Mouse (Mus musculus) right cerebral cortex, postnatal 4 days (tissue): ENCODE measurements around the gene Mfsd6.
"Not testable (repeated sequence)": the region's sequence is repeated elsewhere in the genome, so short reads cannot be mapped to it uniquely, and the experiment has no call there.

Experiments used
- DNase-seq: peaks from one replicate; pipeline ENCODE4 v3.0.0-alpha.2; 2022

Mfsd6 gene

DNA sequence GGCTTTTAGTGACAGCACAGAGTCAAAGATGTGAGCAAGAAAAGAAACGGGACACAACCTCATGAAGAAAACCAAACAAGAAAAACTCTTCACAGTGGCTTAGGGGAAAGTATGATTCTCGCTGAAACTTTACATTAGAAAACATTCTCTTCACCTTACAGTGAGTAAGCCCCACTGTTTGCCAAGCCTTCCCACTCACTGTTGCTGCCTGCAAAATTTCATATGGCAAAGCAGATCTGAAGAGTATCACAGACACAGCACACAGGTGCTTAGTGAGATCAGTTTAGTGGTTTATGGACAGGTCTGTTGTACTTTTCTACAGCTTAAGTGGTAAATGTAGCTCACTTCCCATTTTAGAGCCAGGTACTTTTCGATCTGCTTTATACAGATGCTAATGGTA, 20.2 kb downstream of the Mfsd6 start:
- DNase-seq: no peak

DNA sequence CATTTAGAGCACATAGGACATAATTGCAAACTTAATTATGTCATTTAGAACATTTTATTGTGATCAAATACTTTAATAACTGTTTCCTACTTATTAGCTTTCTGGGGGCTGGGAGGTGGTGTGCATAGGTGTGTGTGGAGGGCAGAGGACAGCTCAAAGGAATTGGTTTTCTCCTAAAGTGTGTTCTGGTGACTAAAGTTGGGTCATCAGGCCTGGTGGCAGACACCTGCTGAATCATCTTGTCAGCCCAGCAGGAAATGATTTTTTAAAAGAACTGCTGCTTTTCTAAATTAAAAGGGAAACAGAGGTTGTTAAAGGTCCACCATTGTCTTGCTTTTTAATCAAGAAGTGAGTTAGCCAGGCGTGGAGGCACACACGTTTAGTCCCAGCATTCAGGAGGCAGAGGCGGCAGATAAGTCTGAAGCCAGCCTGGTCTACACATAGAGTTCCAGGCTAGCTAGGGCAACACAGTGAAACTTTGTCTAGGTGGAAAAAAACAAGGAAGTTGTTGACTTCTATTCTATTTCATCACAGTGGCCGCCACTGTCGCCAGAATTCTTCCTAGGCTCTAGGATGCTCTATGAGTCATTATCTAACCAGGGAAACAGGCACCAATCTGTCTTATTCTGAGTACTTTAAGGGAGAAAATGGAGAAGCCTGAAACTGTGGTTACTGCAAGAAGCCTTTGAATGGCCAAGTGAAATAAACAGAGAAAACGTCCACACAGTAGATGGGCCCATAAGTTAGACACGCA, 24.3 kb downstream of the Mfsd6 start:
- DNase-seq: no peak

DNA sequence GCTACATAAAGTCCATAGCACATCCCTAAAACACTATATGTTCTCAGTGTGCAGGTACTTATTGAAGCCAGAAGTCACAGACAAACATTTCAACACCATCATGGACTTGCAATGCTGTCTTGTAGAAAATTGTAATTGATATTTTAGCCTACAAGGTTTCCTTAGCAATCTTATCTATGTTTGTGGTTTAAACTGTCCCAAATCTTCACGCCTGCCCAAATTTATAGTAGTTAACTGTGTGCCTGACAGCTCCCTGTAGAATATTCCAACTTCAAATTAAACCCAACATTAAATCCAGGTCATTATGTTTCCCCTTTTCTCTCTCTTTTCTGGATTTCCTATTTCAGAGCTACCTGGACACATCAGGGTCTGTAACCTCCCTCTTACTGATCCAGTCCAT, 25.3 kb downstream of the Mfsd6 start:
- no peak for DNase-seq

DNA sequence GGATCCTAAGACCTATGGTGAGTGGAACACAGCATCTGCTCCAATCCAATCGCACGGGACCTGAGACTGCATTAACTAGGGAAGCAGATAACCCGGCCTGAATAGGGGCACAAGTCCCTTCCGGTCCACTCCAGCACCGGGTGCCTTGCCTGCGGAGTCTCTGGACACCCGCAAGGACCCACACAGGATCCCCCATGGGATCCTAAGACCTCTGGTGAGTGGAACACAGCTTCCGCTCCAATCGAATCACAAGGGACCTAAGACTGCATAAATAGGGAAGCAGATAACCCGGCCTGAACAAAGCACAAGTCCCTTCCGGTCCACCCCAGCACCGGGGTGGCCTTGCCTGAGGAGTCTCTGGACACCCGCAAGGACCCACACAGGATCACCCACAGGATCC, 32.8 kb downstream of the Mfsd6 start:
- not testable (repeated sequence) for DNase-seq

DNA sequence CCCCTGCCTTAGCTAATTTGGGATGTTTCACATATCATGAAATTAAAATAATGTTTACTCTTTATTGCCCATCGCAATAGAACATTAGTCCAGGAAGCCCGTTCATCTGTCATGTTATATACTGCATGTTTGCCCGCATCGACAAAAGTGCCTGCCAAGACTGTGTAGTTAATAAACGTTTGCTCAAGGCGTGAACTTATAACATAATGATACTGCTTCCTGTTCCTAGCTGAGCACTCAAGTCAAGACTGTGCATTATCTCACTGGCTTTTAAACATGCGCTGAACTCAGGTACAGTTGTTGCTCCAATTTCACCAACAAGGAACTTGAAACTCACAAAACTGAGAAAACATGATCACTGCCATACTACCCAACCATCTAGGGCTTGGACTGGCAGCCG, 39.6 kb downstream of the Mfsd6 start:
- DNase-seq: no peak

GRCm38 (mm10) chr1:52683550-52683949, 43.7 kb downstream of the Mfsd6 start:
- no peak for DNase-seq

- no peak for DNase-seq
These were observed 50.6 kb downstream of the Mfsd6 start for GRCm38 (mm10) chr1:52676621-52677020.

- no peak for DNase-seq
These were observed 51.4 kb downstream of the Mfsd6 start for GRCm38 (mm10) chr1:52675561-52676551.

DNA sequence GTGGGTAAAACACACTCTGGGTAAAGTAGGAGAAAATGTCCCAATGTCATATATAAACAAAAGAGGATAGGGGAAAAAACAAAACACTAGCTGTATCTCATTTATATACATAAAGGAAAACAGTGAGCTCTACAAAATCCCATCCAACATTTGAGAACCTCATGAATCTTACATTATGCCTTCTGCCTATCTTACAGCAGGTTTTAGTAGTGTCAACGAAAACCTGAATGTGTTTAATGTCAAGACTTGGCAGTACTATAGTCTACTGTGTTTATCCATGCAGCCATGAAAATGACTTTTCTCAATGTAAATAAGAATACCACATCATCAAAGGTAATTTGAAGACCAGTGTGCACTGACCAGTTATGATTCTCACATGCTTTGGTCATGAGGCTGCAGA, 57.3 kb downstream of the Mfsd6 start:
- no peak for DNase-seq

DNA sequence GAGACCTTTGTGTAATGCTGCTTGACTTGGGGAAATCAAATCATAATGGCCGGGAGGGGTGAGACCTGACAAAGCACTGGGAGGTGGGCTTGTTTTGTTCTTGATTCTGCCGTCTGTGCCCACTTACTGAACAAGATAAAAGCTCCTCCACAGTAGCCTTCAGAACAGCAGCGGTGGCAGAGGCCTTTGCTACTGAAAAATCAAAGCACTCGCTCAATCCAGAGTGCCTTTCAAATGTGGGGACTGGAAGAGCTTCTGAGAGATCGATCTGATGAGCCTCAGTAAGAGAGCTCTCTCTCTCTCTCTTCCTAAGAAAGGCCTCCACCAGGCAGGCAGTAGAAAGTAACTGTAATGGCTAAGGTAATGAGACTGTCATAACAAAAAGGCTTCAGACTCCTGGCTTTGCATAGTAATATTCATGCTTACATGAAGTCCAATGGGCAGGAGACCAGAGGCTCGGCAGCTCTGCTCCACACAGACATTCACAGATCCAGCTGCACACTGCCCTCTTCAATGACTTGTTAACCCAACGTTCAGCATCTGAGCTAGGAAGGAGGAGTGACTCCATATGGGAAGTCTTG, 58.4 kb downstream of the Mfsd6 start:
- no peak for DNase-seq

GRCm38 (mm10) chr1:52663228-52663627, 64.0 kb downstream of the Mfsd6 start:
- no peak for DNase-seq

DNA sequence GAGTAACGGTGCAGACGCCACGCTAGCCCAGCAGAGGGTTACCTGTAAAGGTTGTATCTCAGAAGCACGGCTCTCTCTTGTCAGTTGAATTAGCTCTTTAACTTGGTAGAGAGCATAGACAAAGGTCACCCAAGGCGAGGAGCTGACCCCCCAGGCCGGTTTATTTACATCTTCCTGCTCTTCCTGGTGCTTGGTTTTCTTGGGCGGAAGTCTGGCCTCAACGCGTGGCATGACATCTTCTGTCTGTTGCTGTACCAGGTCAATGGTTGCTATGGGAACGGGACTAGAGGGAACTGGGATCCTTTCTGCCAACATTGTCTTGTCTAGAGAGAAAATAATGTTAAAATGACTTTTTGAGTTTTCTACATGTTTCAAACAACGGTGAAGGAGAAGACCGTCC, 66.5 kb downstream of the Mfsd6 start:
- no peak for DNase-seq

DNA sequence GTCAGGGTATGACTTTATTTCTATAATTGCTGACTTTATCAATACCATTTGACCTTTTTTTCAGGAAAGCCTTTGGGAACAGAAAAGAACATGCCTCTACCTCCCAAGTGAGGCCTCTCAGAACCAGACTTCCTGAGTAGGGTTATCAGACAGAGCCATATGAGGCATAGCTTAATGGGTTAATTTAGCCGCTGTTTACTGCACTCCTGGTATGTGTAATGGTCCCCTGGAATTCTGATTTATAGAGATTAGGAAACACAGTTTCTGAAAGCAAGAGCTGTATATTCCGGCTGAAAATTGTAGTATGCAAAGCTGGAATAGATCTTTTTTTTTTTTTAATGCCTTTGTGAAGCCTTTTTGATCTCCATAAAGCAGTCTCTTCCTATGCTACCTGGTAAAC, 67.0 kb downstream of the Mfsd6 start:
- DNase-seq: no peak

- DNase-seq: no peak
These were observed 69.1 kb downstream of the Mfsd6 start for GRCm38 (mm10) chr1:52658160-52658559.

DNA sequence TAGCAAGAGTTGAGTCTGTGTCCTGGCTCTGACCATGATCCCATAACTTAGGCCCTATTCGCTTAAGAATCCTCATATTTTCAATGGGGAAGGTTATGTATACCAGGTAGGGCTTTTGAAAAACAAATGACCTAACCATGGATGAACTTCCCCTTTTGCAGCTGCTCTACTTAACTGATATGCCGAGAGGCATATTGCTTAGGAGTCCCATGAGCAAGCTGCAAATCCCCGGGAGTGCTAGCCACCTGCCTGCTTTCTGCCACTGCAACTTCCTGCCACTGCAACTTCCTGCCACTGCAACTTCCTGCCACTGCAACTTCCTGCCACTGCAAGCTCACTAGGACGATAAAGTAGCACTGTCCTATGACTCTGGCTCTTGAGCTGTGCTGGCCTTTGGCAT, 72.1 kb downstream of the Mfsd6 start:
- no peak for DNase-seq

DNA sequence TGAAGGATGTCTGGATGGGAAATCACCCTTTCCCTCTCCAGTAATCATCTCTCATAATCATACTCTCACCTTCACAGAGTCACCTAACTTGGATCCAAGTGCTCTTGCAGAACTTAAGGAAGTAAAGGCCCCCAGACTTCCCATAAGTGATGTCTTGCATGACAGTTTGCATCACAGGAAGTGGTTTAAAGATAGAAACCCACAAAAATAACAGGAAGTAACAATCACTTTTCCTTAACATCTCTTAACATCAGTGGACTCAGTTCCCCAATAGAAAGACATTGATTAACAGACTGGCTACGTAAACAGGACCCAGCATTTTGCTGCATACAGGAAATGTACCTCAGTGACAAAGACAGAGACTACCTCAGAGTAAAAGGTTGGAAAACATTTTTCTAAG, 73.9 kb downstream of the Mfsd6 start:
- DNase-seq: no peak

DNA sequence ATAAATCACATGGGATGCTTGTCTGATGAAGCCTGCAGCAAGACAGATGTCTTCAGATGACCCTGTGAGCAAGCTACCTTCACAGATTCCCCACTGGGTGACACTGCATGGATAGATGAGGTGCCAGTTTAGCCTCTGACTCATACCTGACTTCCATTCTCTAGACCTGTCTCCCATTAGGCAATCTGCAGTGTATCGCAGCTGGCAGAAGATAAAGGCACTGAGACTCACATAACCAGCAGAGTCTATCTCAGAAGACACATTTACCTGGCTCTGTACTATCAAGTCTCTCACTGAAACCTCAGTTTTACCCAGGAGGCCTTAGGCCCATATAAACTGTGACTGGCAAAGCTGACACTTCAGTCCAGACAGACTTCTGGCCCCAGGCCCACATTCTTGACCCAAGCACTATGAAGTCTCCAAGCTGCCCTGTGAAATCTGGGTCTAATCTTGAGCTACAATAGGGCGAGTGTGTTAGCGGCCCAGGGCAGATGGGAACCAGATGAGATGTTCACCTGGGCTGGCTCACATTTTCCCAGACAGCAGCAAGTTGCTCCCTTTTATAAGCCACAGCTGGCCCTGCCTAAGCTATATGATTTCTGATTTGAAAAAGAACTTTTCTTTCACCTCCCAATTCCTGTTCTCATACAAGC, 74.5 kb downstream of the Mfsd6 start:
- DNase-seq: no peak

DNA sequence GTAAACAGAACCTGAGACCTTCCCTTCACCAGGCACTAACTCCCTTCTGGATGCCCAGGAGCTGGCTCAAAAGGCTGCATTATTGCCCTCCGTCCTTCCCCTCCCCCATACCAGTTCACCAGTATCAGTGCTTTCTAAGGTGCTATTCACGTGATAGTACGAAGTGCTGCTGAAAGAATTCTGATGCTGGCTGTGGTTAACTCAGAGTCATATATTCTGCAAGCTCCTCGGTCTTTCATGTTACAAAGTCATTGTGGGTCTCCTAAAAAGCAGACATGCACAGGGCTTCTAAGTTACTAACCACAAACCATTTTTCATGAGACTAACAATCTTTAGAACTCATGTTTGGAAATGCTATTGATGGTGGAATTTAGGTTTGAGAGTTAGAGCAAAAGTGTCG, 77.2 kb downstream of the Mfsd6 start:
- no peak for DNase-seq

- peak; percentile 71 for DNase-seq
These were observed 78.9 kb downstream of the Mfsd6 start for GRCm38 (mm10) chr1:52648153-52649027.

DNA sequence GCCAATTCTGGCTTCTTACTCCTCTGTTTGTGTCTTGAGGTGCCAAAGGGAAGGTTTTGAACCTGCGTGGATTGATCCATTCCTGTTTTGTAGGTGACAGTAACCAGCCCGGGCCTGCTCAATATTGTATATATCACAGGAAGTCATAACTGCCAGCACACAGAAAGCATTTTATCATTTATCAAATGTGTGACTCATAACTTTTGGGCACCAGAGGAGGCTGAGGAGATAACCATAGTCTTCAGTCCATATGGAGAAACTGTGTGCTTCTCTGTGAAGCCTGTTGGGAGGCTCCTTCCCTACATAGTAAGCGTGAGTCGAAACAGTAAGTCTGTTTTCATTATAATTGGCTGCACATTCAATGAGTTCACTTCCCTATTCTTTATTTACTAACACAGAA, 86.5 kb downstream of the Mfsd6 start:
- no peak for DNase-seq

GRCm38 (mm10) chr1:52640266-52640665, 87.0 kb downstream of the Mfsd6 start:
- no peak for DNase-seq

DNA sequence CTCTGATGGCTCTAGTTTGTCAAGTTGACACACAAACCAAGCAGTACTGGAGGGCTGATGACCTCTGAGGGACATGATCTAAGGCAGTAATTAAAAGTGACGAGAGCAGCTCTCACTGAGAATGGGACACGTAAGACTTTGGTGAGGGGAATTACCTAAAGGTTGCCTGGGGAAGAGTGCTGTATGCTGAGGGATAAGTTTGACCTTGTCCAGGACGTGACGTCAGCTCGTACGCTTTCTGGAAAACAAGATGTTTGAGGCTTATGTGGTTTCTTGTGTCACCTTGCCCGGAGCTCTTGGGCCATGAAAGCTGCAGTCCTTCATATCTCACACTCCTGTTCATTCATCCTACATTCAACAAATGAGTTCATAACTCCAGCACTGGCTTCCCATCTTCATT, 88.2 kb downstream of the Mfsd6 start:
- DNase-seq: no peak
